Mouse (Mus musculus) neural tube, embryonic 14.5 days (tissue): ENCODE data around the gene Mrps27. TPM values are rescaled to one million over a fixed set of nuclear protein-coding genes. Genes with fewer than 3 reads are reported as not detected.

ENCODE experiments used
- ATAC-seq: fragments of 200-750 bp; cut with Nextera tagmentation; 2 replicates; pipeline ENCODE4 v1.8.0; 2017; ENCODE audit warnings: low read depth, mild to moderate bottlenecking, moderate TSS enrichment, moderate library complexity
- H3K27ac ChIP-seq: fragments of 300-500 bp; sonication (generic); 2 replicates; pipeline ENCODE4 v1.5.1; 2014; ENCODE audit warnings: low read depth, mild to moderate bottlenecking, control low read depth, low read length, moderate library complexity, mixed read lengths
- H3K27me3 ChIP-seq: fragments of 300-500 bp; sonication (generic); 2 replicates; pipeline ENCODE4 v1.6.1; 2014; ENCODE audit warnings: low read length; ENCODE audit not compliant: control insufficient read depth, insufficient read depth
- H3K36me3 ChIP-seq: fragments of 300-500 bp; sonication (generic); 2 replicates; pipeline ENCODE4 v1.6.1; 2014; ENCODE audit warnings: low read length, mixed read lengths; ENCODE audit not compliant: control insufficient read depth, insufficient read depth
- H3K4me1 ChIP-seq: fragments of 300-500 bp; sonication (generic); 2 replicates; pipeline ENCODE4 v1.6.1; 2014; ENCODE audit warnings: low read length; ENCODE audit not compliant: control insufficient read depth, insufficient read depth
- H3K4me2 ChIP-seq: fragments of 300-500 bp; sonication (generic); 2 replicates; pipeline ENCODE4 v1.6.1; 2014; ENCODE audit warnings: mild to moderate bottlenecking, low read depth, low read length, control low read depth
- H3K4me3 ChIP-seq: fragments of 300-500 bp; sonication (generic); 2 replicates; pipeline ENCODE4 v1.5.1; 2014; ENCODE audit warnings: low read depth, low read length, control low read depth, mixed read lengths
- H3K9ac ChIP-seq: fragments of 300-500 bp; sonication (generic); replicated peaks from 2 replicates; pipeline ENCODE4 v1.6.1; 2014; ENCODE audit warnings: low read depth, mild to moderate bottlenecking, control low read depth, low read length, mixed read lengths
- H3K9me3 ChIP-seq: fragments of 300-500 bp; sonication (generic); 2 replicates; pipeline ENCODE4 v1.6.1; 2016; ENCODE audit warnings: low read length; ENCODE audit not compliant: control insufficient read depth
- WGBS: fragments of 180-500 bp; shearing (Covaris S2); extraction: QIAGEN DNeasy Blood & Tissue Kit; methylation state at CpG from one replicate; pipeline ENCODE4 v1.1.7; 2014; 5-methylcytosine and 5-hydroxymethylcytosine counted together
- polyA plus RNA-seq: library from polyadenylated mRNA; unstranded; fragments of >200 nt; fragmentation: Nextera tagmentation; extraction: Ambion mirVana; gene quantifications from 2 replicates; pipeline ENCODE4 v1.2.1, GENCODE M21; 2014

The Mrps27 gene
- polyA plus RNA-seq, 1 experiment from 2014 or later, result 40.2 TPM

DNA sequence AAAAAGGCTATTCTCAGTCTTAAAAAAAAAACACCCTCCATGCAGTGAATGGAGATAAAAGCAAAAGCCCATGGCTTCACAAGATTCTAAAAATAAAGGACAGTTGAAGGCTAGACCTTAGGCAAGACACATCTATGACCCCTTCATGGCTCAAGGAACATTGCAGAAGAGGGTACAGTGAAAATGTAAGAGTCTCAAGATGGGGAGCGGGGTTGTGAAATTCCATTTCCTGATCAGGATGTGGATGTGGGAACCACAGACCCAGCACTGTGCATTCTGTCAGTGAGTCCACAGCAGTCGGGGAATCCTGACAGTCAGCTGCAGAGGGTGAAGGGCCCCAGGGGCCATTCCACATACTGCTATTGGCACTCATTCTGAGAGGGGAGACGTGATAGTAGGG, 48.5 kb downstream of the Mrps27 start:
- 82% methylated on average over 3 of the region's 3 CpGs for WGBS

GRCm38 (mm10) chr13:99394694-99395093, 50.1 kb downstream of the Mrps27 start:
- 61% methylated on average over 3 of the region's 3 CpGs for whole genome bisulfite sequencing
- H3K4me1 ChIP-seq, result peaks cover 6% of the 10 kb centered on the region; the same call in 1 of the 2 replicates
- no peak overlapping the region for H3K27ac ChIP-seq
- ATAC-seq, result no peak
- H3K4me3 ChIP-seq, result no peak overlapping the region
- no peak overlapping the region for H3K9ac ChIP-seq
- H3K4me2 ChIP-seq, result no peak overlapping the region
- H3K36me3 ChIP-seq, result no peaks in the 10 kb centered on the region
- H3K27me3 ChIP-seq, result no peaks in the 10 kb centered on the region
- H3K9me3 ChIP-seq, result no peaks in the 10 kb centered on the region

More for the DNA sequence above, 48.5 kb downstream of the Mrps27 start:
- no peak overlapping the region for H3K27ac ChIP-seq
- H3K4me2 ChIP-seq, result no peak overlapping the region
- no peaks in the 10 kb centered on the region for H3K27me3 ChIP-seq
- H3K4me1 ChIP-seq, result peaks cover 6% of the 10 kb centered on the region; the same call in 1 of the 2 replicates
- H3K9me3 ChIP-seq, result no peaks in the 10 kb centered on the region
- H3K36me3 ChIP-seq, result no peaks in the 10 kb centered on the region
- no peak for ATAC-seq
- no peak overlapping the region for H3K4me3 ChIP-seq
- H3K9ac ChIP-seq, result no peak overlapping the region

DNA sequence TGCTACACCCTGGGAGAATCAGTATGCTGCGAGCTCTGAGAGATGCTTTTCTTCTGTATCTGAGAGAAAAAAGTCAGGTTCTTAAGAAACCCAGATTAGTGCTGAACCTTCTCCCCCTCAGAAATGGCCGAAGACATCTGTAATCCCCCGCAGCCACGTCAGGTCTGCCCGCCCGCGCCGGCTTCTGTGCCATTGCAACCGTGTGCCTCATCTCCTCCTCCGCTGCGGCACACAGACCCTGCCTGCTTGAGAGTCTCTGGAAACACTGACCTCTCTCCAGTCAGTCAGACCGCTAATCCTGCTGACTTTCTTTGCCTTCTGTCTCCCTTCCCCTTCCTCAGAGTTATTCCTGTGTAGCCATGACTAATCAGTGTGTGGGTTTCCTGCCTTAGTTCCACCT, 50.9 kb downstream of the Mrps27 start:
- no peaks in the 10 kb centered on the region for H3K9me3 ChIP-seq
- H3K27ac ChIP-seq, result no peak overlapping the region
- no peaks in the 10 kb centered on the region for H3K27me3 ChIP-seq
- no peak overlapping the region for H3K4me2 ChIP-seq
- H3K4me1 ChIP-seq, result peaks cover 6% of the 10 kb centered on the region; the same call in 1 of the 2 replicates
- H3K4me3 ChIP-seq, result no peak overlapping the region
- H3K9ac ChIP-seq, result no peak overlapping the region
- WGBS, result 61% methylated on average over 12 of the region's 12 CpGs
- no peak for ATAC-seq
- H3K36me3 ChIP-seq, result no peaks in the 10 kb centered on the region

DNA sequence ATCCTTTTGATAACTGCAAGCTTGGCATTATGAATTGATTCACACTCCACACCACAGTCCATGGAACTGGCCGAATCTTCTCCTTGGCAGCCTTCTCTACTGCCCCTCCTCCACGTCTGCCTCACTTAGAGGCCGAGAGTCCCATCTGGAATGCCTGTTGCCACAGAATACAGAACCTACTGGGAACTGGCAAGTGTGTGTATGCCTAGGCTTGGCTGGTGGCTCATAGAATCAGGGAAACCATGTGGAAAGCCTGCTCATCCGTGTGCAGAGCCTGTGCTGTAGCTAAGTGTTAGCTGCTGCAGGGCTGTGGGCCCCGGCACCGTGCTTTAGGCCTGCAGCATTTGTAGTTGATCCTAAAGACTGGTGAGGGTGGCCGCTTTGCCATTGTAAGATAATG, 52.6 kb downstream of the Mrps27 start:
- Histone ChIP-seq H3K4me3 (no peak overlapping the region), H3K4me2 (no peak overlapping the region), H3K27ac (no peak overlapping the region), H3K27me3 (no peaks in the 10 kb centered on the region), H3K9ac (no peak overlapping the region), H3K9me3 (no peaks in the 10 kb centered on the region), H3K36me3 (no peaks in the 10 kb centered on the region), H3K4me1 (peaks cover 6% of the 10 kb centered on the region; the same call in 1 of the 2 replicates)
- peak; percentile 93 for ATAC-seq
- 20% methylated on average over 7 of the region's 7 CpGs for whole genome bisulfite sequencing

GRCm38 (mm10) chr13:99398149-99398701, 53.6 kb downstream of the Mrps27 start:
- Histone ChIP-seq H3K4me2 (no peak overlapping the region), H3K27me3 (no peaks in the 10 kb centered on the region), H3K4me3 (no peak overlapping the region), H3K9ac (no peak overlapping the region), H3K9me3 (no peaks in the 10 kb centered on the region), H3K4me1 (peaks cover 6% of the 10 kb centered on the region; the same call in 1 of the 2 replicates), H3K36me3 (no peaks in the 10 kb centered on the region), H3K27ac (no peak overlapping the region)
- 79% methylated on average over 12 of the region's 12 CpGs for WGBS
- ATAC-seq, result no peak

- Histone ChIP-seq H3K27ac (no peak overlapping the region), H3K4me3 (no peak overlapping the region), H3K4me1 (peaks cover 6% of the 10 kb centered on the region; the same call in 1 of the 2 replicates), H3K9me3 (no peaks in the 10 kb centered on the region), H3K27me3 (no peaks in the 10 kb centered on the region), H3K4me2 (no peak overlapping the region), H3K36me3 (peaks cover 5% of the 10 kb centered on the region; the same call in 1 of the 2 replicates), H3K9ac (no peak overlapping the region)
- ATAC-seq, result no peak
- WGBS, result 80% methylated on average over 4 of the region's 4 CpGs
These were observed 54.8 kb downstream of the Mrps27 start for GRCm38 (mm10) chr13:99399373-99399772.

- Histone ChIP-seq H3K27ac (no peak overlapping the region; the same call in 1 of the 2 replicates), H3K4me3 (no peak overlapping the region), H3K4me2 (no peak overlapping the region), H3K27me3 (no peaks in the 10 kb centered on the region), H3K36me3 (no peaks in the 10 kb centered on the region), H3K9ac (no peak overlapping the region), H3K9me3 (no peaks in the 10 kb centered on the region), H3K4me1 (peaks cover 13% of the 10 kb centered on the region; the same call in 1 of the 2 replicates)
- no peak; the same call in 1 of the 2 replicates for ATAC-seq
- 17% methylated on average over 2 of the region's 2 CpGs for WGBS
These were observed 64.6 kb downstream of the Mrps27 start for GRCm38 (mm10) chr13:99409216-99409615.

DNA sequence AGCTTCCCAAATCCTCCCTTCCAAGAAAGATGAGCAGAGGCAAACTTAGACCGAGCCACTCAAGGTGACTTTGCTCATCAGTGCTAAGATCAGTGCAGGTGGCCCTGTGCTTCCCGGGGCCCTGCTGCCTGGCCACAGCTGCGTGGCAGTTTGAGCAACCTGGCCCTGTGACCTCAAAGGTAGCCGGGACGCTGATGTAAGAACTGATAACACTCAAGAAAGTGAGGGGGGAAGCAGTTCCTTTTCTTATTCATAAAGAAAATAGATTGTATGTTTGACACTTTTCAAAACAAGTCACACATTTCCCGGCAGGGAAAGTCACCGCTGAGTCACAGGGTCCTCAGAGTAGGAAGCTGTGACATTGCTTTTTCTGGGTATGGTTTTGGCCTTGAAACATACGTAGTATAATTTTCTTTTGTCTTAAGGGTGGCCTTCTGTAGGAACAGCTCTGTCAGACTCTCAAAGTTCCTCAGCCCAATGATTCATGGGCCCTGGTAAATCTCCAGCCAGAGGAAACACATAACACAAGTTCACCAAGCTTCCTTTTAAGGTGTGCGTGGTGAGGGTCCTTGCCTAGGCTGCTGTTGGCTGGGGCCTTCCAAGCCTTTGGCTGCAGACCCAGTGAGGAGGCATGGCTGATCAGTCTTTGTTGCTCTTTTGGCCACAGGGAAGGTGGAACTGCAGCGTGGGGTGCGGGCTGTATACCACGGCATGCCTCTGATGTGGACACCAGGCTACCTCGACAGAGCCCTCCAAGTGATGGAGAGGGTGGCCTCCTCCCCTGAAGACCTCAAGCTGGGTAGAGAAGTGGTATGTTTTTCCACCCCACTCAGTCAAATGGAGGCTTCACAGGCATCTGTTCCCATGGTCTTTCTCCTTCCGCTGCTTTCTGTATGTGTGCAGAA, 66.3 kb downstream of the Mrps27 start:
- Histone ChIP-seq H3K9me3 (no peaks in the 10 kb centered on the region), H3K9ac (no peak overlapping the region), H3K27ac (no peak overlapping the region), H3K4me3 (no peak overlapping the region), H3K27me3 (no peaks in the 10 kb centered on the region), H3K36me3 (no peaks in the 10 kb centered on the region), H3K4me1 (peaks cover 13% of the 10 kb centered on the region; the same call in 1 of the 2 replicates), H3K4me2 (no peak overlapping the region)
- 91% methylated on average over 14 of the region's 14 CpGs for WGBS
- no peak for ATAC-seq

DNA sequence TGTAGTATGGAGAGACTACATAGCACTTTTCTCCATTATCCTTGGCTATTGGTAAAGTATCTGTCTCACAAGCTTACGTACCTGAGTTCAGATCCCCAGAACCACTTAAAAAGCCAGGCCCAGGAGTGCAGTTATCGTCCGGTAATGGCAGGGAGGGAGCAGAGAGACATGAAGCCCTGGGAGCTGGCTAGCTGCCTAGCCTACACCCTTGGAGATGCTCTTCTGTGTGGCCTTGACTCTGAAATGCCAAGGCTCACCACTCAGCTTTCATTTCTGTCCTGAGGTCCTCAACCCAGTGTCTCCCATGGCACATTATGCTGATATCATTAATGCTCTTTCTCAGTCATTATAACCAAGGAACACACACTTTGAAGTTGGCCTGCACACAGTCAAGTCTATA, 67.2 kb downstream of the Mrps27 start:
- Histone ChIP-seq H3K36me3 (no peaks in the 10 kb centered on the region), H3K27me3 (no peaks in the 10 kb centered on the region), H3K9ac (no peak overlapping the region), H3K4me1 (peaks cover 13% of the 10 kb centered on the region; the same call in 1 of the 2 replicates), H3K4me2 (no peak overlapping the region), H3K27ac (no peak overlapping the region), H3K9me3 (no peaks in the 10 kb centered on the region), H3K4me3 (no peak overlapping the region)
- ATAC-seq, result no peak
- 83% methylated on average over 3 of the region's 3 CpGs for WGBS
